8 mouse cellular contexts compared by ENCODE assay signal in genomic region chr3:106789930-106790329, GRCm38 (mm10). TPM values are rescaled to one million over a fixed set of nuclear protein-coding genes. Genes with fewer than 3 reads are reported as not detected.
DNase-seq lines count a peak whose midpoint lies in the region; ATAC-seq and TF ChIP-seq lines count a peak whose summit lies in the region.

Gene Cd53 (minus strand): TSS chr3:106790149.

- TF ChIP-seq CTCF in gastrocnemius, adult 2 months (IDR thresholded peaks at IDR 0.05) = no peak

- WGBS in forebrain, embryonic 14.5 days = 79% methylated on average over 2 of the region's 2 CpGs

- DNase-seq in gastrocnemius, adult 2 months = no peak
- no peak for DNase-seq in gastrocnemius, postnatal 14 days
- peak; percentile 64 to 75 for DNase-seq in B cell, adult 2 months
- no peak for DNase-seq in forebrain, embryonic 14.5 days (ENCODE audit: low spot score)
- no peak for DNase-seq in embryo, embryonic 10.5 days (ENCODE audit: low spot score)
- DNase-seq in adrenal gland, postnatal 14 days = no peak

- no peak within 1 kb of the TSS for H3K27ac ChIP-seq in gastrocnemius, adult 2 months
- no peak within 1 kb of the TSS for H3K27ac ChIP-seq in forebrain, embryonic 14.5 days (ENCODE audit: low read depth, low read length)

- H3K4me3 ChIP-seq in gastrocnemius, adult 2 months = peak within 1 kb of the TSS; percentile 28
- no peak within 1 kb of the TSS for H3K4me3 ChIP-seq in forebrain, embryonic 14.5 days (ENCODE audit: low read depth, low read length)

- H3K4me1 ChIP-seq in forebrain, embryonic 14.5 days (ENCODE audit: control insufficient read depth, insufficient read depth, low read length) = no peaks in the 10 kb centered on the region

- H3K36me3 ChIP-seq in forebrain, embryonic 14.5 days (ENCODE audit: control insufficient read depth, insufficient read depth, low read length) = no peaks in the 10 kb centered on the region

- peak; percentile 66 for ATAC-seq in granulocyte monocyte progenitor cell, adult 5-6 weeks (replicated peaks; ENCODE audit: poor library complexity, severe bottlenecking)
- peak; percentile 65 for ATAC-seq in megakaryocyte, adult 5-6 weeks (ENCODE audit: poor library complexity, severe bottlenecking)
- no peak for ATAC-seq in forebrain, embryonic 14.5 days

- no peak within 1 kb of the TSS for H3K9ac ChIP-seq in forebrain, embryonic 14.5 days (ENCODE audit: low read length)

- intact Hi-C loops in gastrocnemius, adult 2 months (cut with DNase I) = no loop called here
- intact Hi-C loops in gastrocnemius, postnatal 14 days (cut with DNase I; ENCODE audit: low total_unique reads) = no loop called here

- H3K4me2 ChIP-seq in forebrain, embryonic 14.5 days (ENCODE audit: low read length) = no peak within 1 kb of the TSS

- H3K27me3 ChIP-seq in forebrain, embryonic 14.5 days (replicated peaks; ENCODE audit: control insufficient read depth, insufficient read depth, low read length) = no peaks in the 10 kb centered on the region

- H3K9me3 ChIP-seq in forebrain, embryonic 14.5 days (replicated peaks; ENCODE audit: control insufficient read depth, low read length) = no peaks in the 10 kb centered on the region

RNA-seq across cellular contexts. Expression of gene Cd53, which starts in this region (rescaled TPM):
- total RNA-seq in gastrocnemius, adult 2 months (2021) = 1 to 10 TPM in 1 of 2 experiments, under 1 TPM in 1; 0.89 to 1.2 TPM
- total RNA-seq in gastrocnemius, postnatal 14 days (2021) = 1 to 10 TPM; 2.1 to 2.2 TPM
- total RNA-seq in granulocyte monocyte progenitor cell, adult 5-6 weeks (2014; fragmentation: Nextera tagmentation) = 144 and 152 TPM in 2 replicates
- 217 and 324 TPM in 2 replicates for total RNA-seq in granulocyte monocyte progenitor cell, adult 5-6 weeks (2017)
- total RNA-seq in megakaryocyte, adult 5-6 weeks (2015) = 586 and 665 TPM in 2 replicates
- total RNA-seq in megakaryocyte, adult 5-6 weeks (2017) = 642 and 690 TPM in 2 replicates
- 4.4 TPM in 2 replicates for polyA plus RNA-seq in forebrain, embryonic 14.5 days (2014; fragmentation: Nextera tagmentation; extraction: Ambion mirVana)
- total RNA-seq in adrenal gland, postnatal 14 days (2021) = 5.7 and 26.2 TPM in 2 replicates

Comparison
In these comparisons a context has a peak if more than half of its experiments do, and no peak if none do; other contexts are left out.
1. DNase-seq: peak in B cell, adult 2 months (2 of 2); none in gastrocnemius, adult 2 months (single experiment), gastrocnemius, postnatal 14 days (single experiment), forebrain, embryonic 14.5 days (single experiment), embryo, embryonic 10.5 days (single experiment) and adrenal gland, postnatal 14 days (single experiment).